Mouse (Mus musculus) myocyte (in vitro differentiated cells): ENCODE measurements around the gene Ldb2.

Source experiments
- POLR2A ChIP-seq: IDR thresholded peaks from one replicate; pipeline ENCODE4 v1.6.1; 2011; ENCODE audit warnings: low read depth, mild to moderate bottlenecking, control low read depth, moderate library complexity; ENCODE audit not compliant: insufficient read length
- POLR2AphosphoS2 ChIP-seq: IDR thresholded peaks from one replicate; pipeline ENCODE4 v1.6.1; 2011; ENCODE audit warnings: low read depth, control low read depth; ENCODE audit not compliant: insufficient read length
- TCF12 ChIP-seq: IDR thresholded peaks from one replicate; pipeline ENCODE4 v1.6.1; 2011; ENCODE audit warnings: mild to moderate bottlenecking, control low read depth; ENCODE audit not compliant: poor library complexity, insufficient read depth, severe bottlenecking

DNA sequence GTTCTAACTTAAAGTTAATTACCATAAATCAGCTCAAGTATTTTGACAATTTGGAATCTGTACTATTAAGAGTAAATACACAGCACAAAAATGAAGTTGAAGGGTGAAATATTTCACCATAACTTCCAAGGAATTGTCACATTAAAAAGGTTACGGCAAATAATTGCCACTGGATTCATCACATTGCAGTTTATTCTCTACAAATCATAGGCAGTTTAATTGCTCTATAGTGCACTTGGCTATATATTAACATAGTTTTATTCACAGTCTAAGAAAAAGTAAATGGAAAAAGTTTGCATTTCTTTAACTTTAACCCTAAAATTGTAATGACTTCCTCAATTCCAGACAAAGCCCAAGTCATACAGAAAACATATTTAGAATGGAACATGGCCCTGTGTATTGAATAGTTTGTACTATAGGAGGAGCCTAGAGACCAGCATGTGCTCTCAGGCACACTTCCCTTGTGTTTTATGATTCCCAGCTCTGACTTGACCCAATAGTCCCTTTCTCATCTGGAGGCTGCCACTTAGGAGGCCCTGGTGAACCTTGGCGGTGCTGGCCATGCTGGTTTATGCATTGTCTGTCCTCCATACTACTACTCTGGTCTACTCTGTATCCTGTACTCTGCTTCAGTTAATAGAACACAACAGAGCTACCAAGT, 255.9 kb downstream of the Ldb2 start:
- TF ChIP-seq TCF12 (no peak), POLR2AphosphoS2 (no peak), POLR2A (no peak)
